Mouse (Mus musculus) small intestine, adult 2 months (tissue): Measurements from ENCODE around the gene Rassf5. TPM values are rescaled to one million over a fixed set of nuclear protein-coding genes. Genes with fewer than 3 reads are reported as not detected.

Source experiments
- H3K27ac ChIP-seq: fragments of 200-500 bp; 2 replicates; pipeline ENCODE4 v1.5.1; 2012; ENCODE audit warnings: low read depth, low read length, control low read depth, inconsistent platforms; ENCODE audit not compliant: insufficient read depth
- H3K27me3 ChIP-seq: fragments of 200-500 bp; 2 replicates; pipeline ENCODE4 v1.6.1; 2012; ENCODE audit warnings: mild to moderate bottlenecking, moderate library complexity, low read length, inconsistent platforms; ENCODE audit not compliant: control insufficient read depth, insufficient read depth
- H3K36me3 ChIP-seq: fragments of 200-500 bp; 2 replicates; pipeline ENCODE4 v1.6.1; 2012; ENCODE audit warnings: mild to moderate bottlenecking, low read length, control low read depth, inconsistent platforms; ENCODE audit not compliant: control insufficient read depth, insufficient read depth
- H3K4me1 ChIP-seq: fragments of 200-500 bp; 2 replicates; pipeline ENCODE4 v1.6.1; 2012; ENCODE audit warnings: low read length, inconsistent platforms, mixed read lengths; ENCODE audit not compliant: control insufficient read depth, insufficient read depth, insufficient read length
- H3K4me3 ChIP-seq: fragments of 200-500 bp; 2 replicates; pipeline ENCODE4 v1.5.1; 2012; ENCODE audit warnings: low read depth, mild to moderate bottlenecking, control low read depth, inconsistent platforms, low read length, moderate library complexity
- CTCF ChIP-seq: fragments of 200-500 bp; IDR thresholded peaks from 2 replicates; pipeline ENCODE4 v1.5.1; 2012; ENCODE audit warnings: low read depth, mild to moderate bottlenecking, control low read depth, inconsistent platforms, low read length, moderate library complexity, mixed read lengths; ENCODE audit not compliant: insufficient replicate concordance, insufficient read length; ENCODE audit errors: extremely low read depth
- POLR2A ChIP-seq: fragments of 200-500 bp; IDR thresholded peaks from 2 replicates; pipeline ENCODE4 v1.6.1; 2012; ENCODE audit warnings: low read depth, mild to moderate bottlenecking, control low read depth, inconsistent platforms, low read length, moderate library complexity
- WGBS: fragments of 180-500 bp; shearing (Covaris S2); methylation state at CpG from one replicate; pipeline ENCODE4 v1.1.7; 2018; 5-methylcytosine and 5-hydroxymethylcytosine counted together
- polyA plus RNA-seq: library from polyadenylated mRNA; depleted of rRNA; stranded (reverse); fragments of >200 nt; gene quantifications from 2 replicates; pipeline ENCODE4 v1.2.3, GENCODE M21; 2012

The Rassf5 gene
- polyA plus RNA-seq, 1 experiment, result 4.0 TPM

DNA sequence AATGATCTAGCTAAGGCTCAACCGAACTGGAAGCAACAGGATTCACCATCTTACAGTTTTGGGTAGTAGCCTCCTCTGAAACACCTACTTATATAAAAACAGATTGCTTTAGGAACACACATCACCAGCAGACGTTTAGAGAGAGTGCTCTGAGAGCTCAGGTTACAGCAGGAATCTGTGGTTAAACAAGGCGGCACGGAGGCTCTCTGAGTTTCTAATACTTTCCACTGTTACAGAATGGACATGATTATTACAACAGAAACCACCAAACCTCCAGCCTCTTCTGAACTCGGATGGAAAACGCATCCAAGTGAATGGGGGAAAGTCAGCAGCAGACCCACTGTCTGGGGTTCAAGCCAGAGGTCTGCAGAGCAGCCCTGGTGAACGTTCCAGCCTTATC lies 9.0 kb downstream of the Rassf5 start:
- TF ChIP-seq CTCF (no peak), POLR2A (no peak)
- H3K27ac ChIP-seq, result no peak overlapping the region
- 70% methylated on average over 7 of the region's 7 CpGs for WGBS

GRCm38 (mm10) chr1:131233527-131233926 lies 11.5 kb downstream of the Rassf5 start:
- no peak for TF ChIP-seq POLR2A
- no peak for TF ChIP-seq CTCF
- Histone ChIP-seq H3K36me3 (no peaks in the 10 kb centered on the region), H3K27me3 (no peaks in the 10 kb centered on the region), H3K4me1 (no peaks in the 10 kb centered on the region), H3K27ac (no peak overlapping the region), H3K4me3 (no peak overlapping the region)
- 65% methylated on average over 12 of the region's 12 CpGs for WGBS

More for the DNA sequence above, 9.0 kb downstream of the Rassf5 start:
- Histone ChIP-seq H3K27me3 (no peaks in the 10 kb centered on the region), H3K36me3 (no peaks in the 10 kb centered on the region), H3K4me3 (no peak overlapping the region), H3K4me1 (no peaks in the 10 kb centered on the region)

GRCm38 (mm10) chr1:131228659-131229058 lies 16.4 kb downstream of the Rassf5 start:
- no peaks in the 10 kb centered on the region for H3K36me3 ChIP-seq
- TF ChIP-seq CTCF, result no peak
- no peak for TF ChIP-seq POLR2A
- H3K27me3 ChIP-seq, result no peaks in the 10 kb centered on the region
- WGBS, result 71% methylated on average over 5 of the region's 5 CpGs
- no peak overlapping the region for H3K27ac ChIP-seq
- H3K4me1 ChIP-seq, result peaks cover 2% of the 10 kb centered on the region
- no peak overlapping the region for H3K4me3 ChIP-seq

DNA sequence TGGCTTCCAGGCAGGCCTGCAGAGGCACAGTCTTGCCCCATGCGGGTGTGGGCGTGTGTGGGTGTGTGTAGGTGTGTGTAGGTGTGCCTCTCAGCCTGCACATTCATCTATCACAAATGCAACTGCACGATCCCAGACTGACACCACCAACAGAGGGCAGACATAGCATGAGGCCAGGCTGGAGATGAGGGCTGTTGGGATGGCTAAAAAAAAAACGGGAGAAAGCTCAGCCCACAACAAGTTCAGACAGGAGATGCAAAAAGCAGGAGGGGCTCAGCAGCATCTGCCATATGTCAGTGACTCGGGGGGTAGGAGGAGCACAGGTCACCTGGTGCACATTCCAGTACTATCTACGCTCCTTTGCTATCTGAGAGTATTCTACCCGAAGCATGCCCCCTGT lies 16.8 kb downstream of the Rassf5 start:
- no peak overlapping the region for H3K4me3 ChIP-seq
- WGBS, result 26% methylated on average over 7 of the region's 7 CpGs
- H3K4me1 ChIP-seq, result peaks cover 2% of the 10 kb centered on the region
- H3K36me3 ChIP-seq, result no peaks in the 10 kb centered on the region
- H3K27me3 ChIP-seq, result no peaks in the 10 kb centered on the region
- no peak; the same call in 1 of the 2 replicates for TF ChIP-seq CTCF
- no peak for TF ChIP-seq POLR2A
- no peak overlapping the region for H3K27ac ChIP-seq

GRCm38 (mm10) chr1:131224848-131225471 lies 20.1 kb downstream of the Rassf5 start:
- WGBS, result 71% methylated on average over 12 of the region's 12 CpGs

DNA sequence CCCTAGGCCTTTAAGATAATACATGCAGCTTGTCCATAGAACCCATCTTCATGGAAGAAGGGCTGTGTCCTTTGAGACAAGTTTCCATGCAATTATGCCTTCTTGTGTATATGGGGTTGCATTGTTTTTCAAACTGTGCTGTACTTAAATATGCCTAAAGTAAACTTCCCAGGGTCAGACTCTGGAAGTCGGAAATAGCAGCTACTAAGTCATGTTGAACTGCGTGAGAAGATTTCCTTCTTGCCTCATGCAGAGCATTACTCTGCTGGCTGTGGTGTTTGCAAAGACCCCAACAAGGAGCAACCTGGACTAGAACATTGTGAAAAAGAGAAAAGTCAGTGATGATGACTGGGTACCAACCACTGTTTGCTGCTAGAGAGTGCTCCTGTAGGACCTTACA lies 21.7 kb downstream of the Rassf5 start:
- Histone ChIP-seq H3K4me1 (peaks cover 2% of the 10 kb centered on the region), H3K27me3 (no peaks in the 10 kb centered on the region), H3K27ac (no peak overlapping the region), H3K36me3 (no peaks in the 10 kb centered on the region), H3K4me3 (no peak overlapping the region)
- WGBS, result 84% methylated on average over 2 of the region's 2 CpGs
- no peak for TF ChIP-seq CTCF

More at GRCm38 (mm10) chr1:131224848-131225471, 20.1 kb downstream of the Rassf5 start:
- Histone ChIP-seq H3K27ac (no peak overlapping the region), H3K27me3 (no peaks in the 10 kb centered on the region), H3K4me3 (no peak overlapping the region), H3K36me3 (no peaks in the 10 kb centered on the region), H3K4me1 (peaks cover 2% of the 10 kb centered on the region)
- TF ChIP-seq POLR2A (no peak), CTCF (no peak)

DNA sequence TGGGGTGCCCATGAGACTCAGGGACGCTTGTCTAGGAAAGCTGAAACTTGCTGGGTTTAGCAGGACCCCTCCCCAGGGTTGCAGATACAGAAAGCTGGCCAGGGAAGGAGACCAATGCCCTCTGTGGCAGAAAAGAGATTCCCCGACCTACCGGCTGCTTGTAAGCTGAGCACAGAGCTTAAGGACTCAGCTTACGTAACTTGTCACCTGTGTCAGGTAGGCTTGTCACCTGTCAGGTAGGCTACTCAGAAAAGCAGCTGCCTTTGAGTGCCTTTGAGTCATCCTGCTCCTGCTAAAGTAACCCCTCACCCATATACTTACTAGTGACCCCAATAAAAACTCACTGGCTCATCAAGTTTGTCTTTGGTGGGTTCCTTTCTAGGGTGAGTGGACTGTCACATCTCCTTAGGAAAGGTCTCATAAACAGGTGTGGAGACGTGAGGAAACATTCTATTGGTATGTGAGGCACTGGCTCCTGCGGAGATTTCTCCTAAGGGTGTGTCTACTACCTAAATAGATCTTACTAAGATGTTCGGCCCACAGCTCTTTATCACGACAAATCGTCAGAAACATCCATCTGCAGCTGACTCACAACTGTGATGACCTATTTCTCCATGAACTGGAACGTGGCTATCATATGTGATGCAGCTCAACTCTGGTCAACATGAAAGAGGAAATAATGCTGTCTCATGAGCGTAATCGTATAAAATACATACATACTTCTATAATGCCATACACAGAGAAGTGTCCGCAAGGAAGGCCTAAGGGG lies 23.1 kb downstream of the Rassf5 start:
- WGBS, result 76% methylated on average over 13 of the region's 13 CpGs
- no peak for TF ChIP-seq CTCF
- TF ChIP-seq POLR2A, result no peak

More for the DNA sequence above, 23.1 kb downstream of the Rassf5 start:
- no peak overlapping the region for H3K27ac ChIP-seq
- no peak overlapping the region for H3K4me3 ChIP-seq
- no peaks in the 10 kb centered on the region for H3K27me3 ChIP-seq
- H3K4me1 ChIP-seq, result no peaks in the 10 kb centered on the region
- H3K36me3 ChIP-seq, result no peaks in the 10 kb centered on the region
